Mouse (Mus musculus) spleen, adult 12 weeks (tissue): Measurements from ENCODE around the gene Slc28a3.
A peak's percentile ranks its signal among the peaks of the same experiment; 100 is the strongest.

ENCODE experiments used
- DNase-seq: peaks from one replicate; pipeline ENCODE4 v3.0.0; 2022; ENCODE audit warnings: low spot score

Gene Slc28a3

GRCm38 (mm10) chr13:58523011-58523760 is 87.5 kb downstream of the Slc28a3 start:
- no peak for DNase-seq

DNA sequence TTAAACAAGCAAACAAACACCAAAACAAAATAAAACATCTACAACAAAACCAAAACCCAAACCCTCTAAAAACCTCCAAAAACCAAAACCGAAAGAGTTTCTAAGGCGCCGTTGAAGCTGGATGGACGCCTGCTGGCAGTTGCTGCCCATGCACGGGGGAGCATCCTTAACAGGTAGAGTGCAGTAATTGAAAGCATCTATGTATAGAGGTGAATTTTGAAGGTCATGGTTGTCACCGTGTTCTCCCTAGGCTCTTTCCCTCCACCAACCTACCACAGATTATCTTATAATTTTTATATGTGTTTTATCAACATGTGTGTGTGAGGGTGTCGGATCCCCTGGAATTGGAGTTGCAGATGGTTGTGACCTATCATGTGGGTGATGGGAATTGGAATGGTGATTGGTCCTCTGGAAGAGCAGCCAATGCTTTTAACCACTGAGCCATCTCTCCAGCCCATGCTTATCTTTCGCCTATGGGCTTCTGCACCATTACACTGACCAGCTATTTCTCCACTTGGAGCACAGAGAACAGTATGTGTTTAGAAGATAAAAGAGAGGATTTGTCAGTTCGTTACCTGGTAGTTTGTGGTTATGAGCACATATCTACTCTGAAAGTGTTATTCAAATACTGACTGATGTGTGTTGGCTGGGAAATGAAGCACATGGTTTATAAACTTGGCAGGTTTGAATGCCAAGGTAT is 89.2 kb downstream of the Slc28a3 start:
- DNase-seq: no peak

DNA sequence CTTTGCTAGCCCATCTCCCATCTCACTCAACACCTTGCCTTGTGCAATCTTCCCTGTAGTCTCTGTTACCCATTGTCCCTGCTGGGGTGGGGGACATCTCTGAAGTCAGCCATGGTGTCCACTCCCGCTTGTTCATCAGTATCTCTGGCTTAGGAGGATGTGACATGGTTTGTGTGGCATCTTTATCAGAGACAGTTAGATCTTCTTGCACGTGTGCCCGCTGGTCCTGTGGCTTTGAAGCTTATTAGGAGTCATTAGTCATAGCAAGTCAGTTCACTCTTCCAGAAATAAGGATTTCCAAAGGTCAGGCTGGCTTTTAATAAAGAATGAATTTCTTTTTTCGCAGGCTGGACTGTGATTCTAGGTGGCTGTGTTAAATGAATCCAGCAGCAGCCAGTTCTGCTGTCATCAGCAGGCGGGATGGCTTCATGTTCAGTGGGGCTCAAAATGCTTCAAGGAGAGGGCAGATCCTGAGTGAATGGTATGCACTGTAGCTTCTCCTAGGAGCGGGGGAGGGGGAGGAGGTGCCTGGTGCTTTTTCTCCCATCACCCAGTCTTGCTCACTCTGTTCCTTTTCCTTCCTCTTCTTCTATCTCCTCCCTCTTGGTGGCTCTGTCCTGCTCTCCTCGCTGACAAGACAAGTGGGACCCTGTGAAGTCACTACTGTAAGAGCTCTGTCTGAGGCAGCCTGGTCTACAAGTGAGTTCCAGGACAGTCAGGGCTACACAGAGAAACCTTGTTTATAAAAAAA is 89.9 kb downstream of the Slc28a3 start:
- DNase-seq: no peak

- DNase-seq: peak; percentile 39
Measured at GRCm38 (mm10) chr13:58520028-58520427, 90.6 kb downstream of the Slc28a3 start.

- no peak for DNase-seq
Measured at GRCm38 (mm10) chr13:58516277-58516676, 94.4 kb downstream of the Slc28a3 start.

- DNase-seq: no peak
Measured at GRCm38 (mm10) chr13:58515635-58516034, 95.0 kb downstream of the Slc28a3 start.

DNA sequence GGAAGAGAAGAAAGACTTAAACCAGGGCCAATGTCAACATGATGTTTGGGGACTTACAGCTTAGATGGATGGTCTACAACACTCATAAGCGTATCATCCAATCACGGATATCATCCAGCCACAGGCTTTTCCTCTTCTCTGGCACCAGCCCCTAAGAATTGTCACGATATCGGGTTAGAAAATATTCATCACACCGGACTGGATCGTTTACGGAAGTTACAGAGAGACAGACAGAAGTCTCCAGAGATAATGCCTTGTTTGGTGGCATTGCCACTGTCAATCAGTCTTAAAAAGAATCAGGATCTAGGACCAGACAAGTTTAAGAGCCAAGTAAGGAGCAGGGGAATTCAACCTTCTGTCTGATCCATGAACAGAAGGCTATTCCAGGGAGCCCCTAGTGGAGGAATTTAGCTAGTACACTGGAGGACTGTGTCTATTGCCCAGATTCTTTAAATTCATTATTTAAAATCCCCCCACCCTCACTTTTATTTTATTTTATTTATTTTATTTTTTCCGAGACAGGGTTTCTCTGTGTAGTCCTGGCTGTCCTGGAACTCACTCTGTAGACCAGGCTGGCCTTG is 96.4 kb downstream of the Slc28a3 start:
- no peak for DNase-seq

DNA sequence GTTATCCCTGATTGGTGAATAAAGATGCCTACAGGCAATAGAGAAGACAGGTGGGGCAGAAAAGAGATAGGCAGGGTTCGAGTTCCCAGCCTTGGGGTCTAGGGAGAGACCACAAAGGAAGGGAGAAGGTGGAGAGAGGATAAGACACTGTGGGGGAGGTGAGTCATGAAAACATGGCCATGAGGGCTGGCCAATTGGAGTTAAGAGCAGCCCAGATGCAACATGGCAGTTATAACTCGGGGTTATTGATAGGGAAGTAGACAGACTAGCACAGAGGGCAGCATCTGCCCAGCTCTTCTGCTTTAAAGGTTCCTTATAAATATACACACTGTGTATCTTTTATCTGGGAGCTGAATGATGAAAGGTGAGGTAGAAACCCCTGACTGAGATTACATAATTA is 98.8 kb downstream of the Slc28a3 start:
- no peak for DNase-seq

GRCm38 (mm10) chr13:58511248-58511647 is 99.4 kb downstream of the Slc28a3 start:
- no peak for DNase-seq

DNA sequence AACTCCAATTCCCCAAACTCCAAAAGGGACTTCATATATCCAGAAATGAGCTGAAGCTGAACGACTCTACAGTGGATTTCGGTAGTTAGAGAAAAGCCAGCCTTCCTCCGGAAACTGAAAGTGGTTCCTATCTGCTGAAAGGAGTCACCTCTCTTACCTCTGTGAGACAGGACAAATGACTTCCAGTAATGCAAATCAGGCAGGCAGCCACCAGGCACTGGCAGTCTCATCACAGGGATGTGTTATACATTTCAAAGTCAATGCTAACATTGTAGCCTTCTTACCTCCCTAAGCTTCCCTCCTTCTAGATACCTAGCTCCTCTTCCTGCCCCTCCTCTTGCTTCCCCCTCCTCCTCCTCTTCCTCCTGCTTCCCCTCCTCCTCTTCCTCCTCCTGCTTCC is 101.4 kb downstream of the Slc28a3 start:
- no peak for DNase-seq

GRCm38 (mm10) chr13:58503610-58504009 is 107.1 kb downstream of the Slc28a3 start:
- no peak for DNase-seq

- DNase-seq: no peak
Measured at GRCm38 (mm10) chr13:58497809-58498208, 112.9 kb downstream of the Slc28a3 start.
